Mouse (Mus musculus) hindbrain, embryonic 13.5 days (tissue): ENCODE results near the gene Pomc. TPM values are rescaled to one million over a fixed set of nuclear protein-coding genes. Genes with fewer than 3 reads are reported as not detected.

Source experiments
- ATAC-seq: fragments of 200-750 bp; cut with Nextera tagmentation; 2 replicates; pipeline ENCODE4 v1.8.0; 2017; ENCODE audit warnings: moderate TSS enrichment; ENCODE audit not compliant: low FRiP score
- H3K27ac ChIP-seq: fragments of 300-500 bp; sonication (generic); 2 replicates; pipeline ENCODE4 v1.5.1; 2015; ENCODE audit warnings: inconsistent platforms, mild to moderate bottlenecking, moderate library complexity
- H3K27me3 ChIP-seq: fragments of 300-500 bp; sonication (generic); 2 replicates; pipeline ENCODE4 v1.6.1; 2015; ENCODE audit warnings: mild to moderate bottlenecking, inconsistent platforms
- H3K36me3 ChIP-seq: fragments of 300-500 bp; sonication (generic); 2 replicates; pipeline ENCODE4 v1.6.1; 2015; ENCODE audit warnings: mild to moderate bottlenecking, inconsistent platforms
- H3K4me1 ChIP-seq: fragments of 300-500 bp; sonication (generic); replicated peaks from 2 replicates; pipeline ENCODE4 v1.6.1; 2015; ENCODE audit warnings: inconsistent platforms
- H3K4me2 ChIP-seq: fragments of 300-500 bp; sonication (generic); 2 replicates; pipeline ENCODE4 v1.6.1; 2015; ENCODE audit warnings: inconsistent platforms, mild to moderate bottlenecking, moderate library complexity
- H3K4me3 ChIP-seq: fragments of 300-500 bp; sonication (generic); 2 replicates; pipeline ENCODE4 v1.5.1; 2015; ENCODE audit warnings: mild to moderate bottlenecking, inconsistent platforms
- H3K9ac ChIP-seq: fragments of 300-500 bp; sonication (generic); 2 replicates; pipeline ENCODE4 v1.6.1; 2015; ENCODE audit warnings: mild to moderate bottlenecking, inconsistent platforms
- H3K9me3 ChIP-seq: fragments of 300-500 bp; sonication (generic); 2 replicates; pipeline ENCODE4 v1.6.1; 2016; ENCODE audit warnings: inconsistent platforms
- WGBS: fragments of 180-500 bp; shearing (Covaris S2); methylation state at CpG from one replicate; pipeline ENCODE4 v1.1.7; 2015; 5-methylcytosine and 5-hydroxymethylcytosine counted together
- polyA plus RNA-seq: library from polyadenylated mRNA; unstranded; fragments of >200 nt; fragmentation: Nextera tagmentation; extraction: Ambion mirVana; gene quantifications from 2 replicates; pipeline ENCODE4 v1.2.1, GENCODE M21; 2015

The Pomc gene
- polyA plus RNA-seq: 3.6 and 5.3 TPM in 2 replicates

- WGBS: 25% methylated on average over 22 of the region's 22 CpGs
- no peak within 1 kb of the TSS; the same call in 1 of the 2 replicates for H3K9ac ChIP-seq
- no peaks in the 10 kb centered on the region for H3K9me3 ChIP-seq
- H3K36me3 ChIP-seq: no peaks in the 10 kb centered on the region
- ATAC-seq: no peak
- peaks cover 9% of the 10 kb centered on the region for H3K4me1 ChIP-seq
- H3K4me2 ChIP-seq: 0 out of 2 replicates have a peak within 1 kb of the TSS, but pooled peaks have one; percentile 10
- H3K4me3 ChIP-seq: no peak within 1 kb of the TSS
- peaks cover 37% of the 10 kb centered on the region for H3K27me3 ChIP-seq
- H3K27ac ChIP-seq: no peak within 1 kb of the TSS
Measured at GRCm38 (mm10) chr12:3954651-3955050, at the start of gene Pomc. Gene Pomc (plus strand): TSS chr12:3954951.

DNA sequence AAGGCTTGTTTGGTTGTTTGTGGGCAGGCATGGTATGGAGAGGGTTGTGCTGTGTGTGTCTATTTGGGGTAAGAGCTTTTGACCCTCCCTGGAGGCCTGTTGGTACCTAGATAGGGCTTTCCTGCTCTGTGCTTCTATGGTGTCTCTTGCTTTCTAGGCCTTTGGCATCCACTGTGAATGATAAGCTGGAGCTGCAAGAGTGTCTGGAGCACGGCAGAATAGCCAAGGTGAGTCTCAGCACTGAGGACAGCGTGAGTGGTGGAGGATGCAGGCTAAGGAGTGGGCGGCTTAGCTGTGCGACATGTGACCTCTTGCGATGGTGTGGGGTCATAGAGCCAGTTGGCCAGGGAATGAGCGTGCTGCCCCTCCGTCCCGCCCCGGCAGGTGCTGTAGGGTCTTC lies 49.3 kb upstream of the Pomc start:
- peaks cover 90% of the 10 kb centered on the region for H3K36me3 ChIP-seq
- no peak overlapping the region for H3K4me2 ChIP-seq
- H3K9me3 ChIP-seq: no peaks in the 10 kb centered on the region
- no peak overlapping the region for H3K9ac ChIP-seq
- no peak overlapping the region for H3K4me3 ChIP-seq
- no peaks in the 10 kb centered on the region for H3K27me3 ChIP-seq
- H3K4me1 ChIP-seq: no peaks in the 10 kb centered on the region
- H3K27ac ChIP-seq: no peak overlapping the region
- no peak for ATAC-seq
- WGBS: 96% methylated on average over 9 of the region's 9 CpGs

DNA sequence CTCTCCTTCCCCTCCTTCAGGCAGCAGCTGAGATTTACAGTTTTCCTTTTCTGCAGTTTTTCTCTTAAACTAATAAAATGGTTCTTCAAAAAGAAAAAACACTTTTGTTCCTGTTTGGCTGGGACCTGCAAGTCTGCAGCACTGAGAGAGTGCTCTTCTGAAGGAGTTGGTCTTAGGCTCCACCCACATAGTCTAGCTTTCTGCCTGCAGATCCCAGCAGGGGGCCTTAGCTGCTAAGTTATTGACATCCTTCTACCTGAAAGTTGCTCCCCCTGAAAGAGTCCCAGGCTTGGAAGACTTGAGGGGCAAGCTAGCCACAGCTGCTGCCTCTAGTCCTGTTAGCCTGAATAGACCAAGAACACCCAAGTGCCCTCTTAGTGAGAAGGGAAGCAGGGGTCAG lies 48.4 kb upstream of the Pomc start:
- Histone ChIP-seq H3K27me3 (no peaks in the 10 kb centered on the region), H3K9ac (no peak overlapping the region), H3K9me3 (no peaks in the 10 kb centered on the region), H3K4me2 (no peak overlapping the region), H3K36me3 (peaks cover 87% of the 10 kb centered on the region), H3K4me3 (no peak overlapping the region), H3K4me1 (no peaks in the 10 kb centered on the region), H3K27ac (no peak overlapping the region)
- no peak for ATAC-seq

- ATAC-seq: no peak
- Histone ChIP-seq H3K4me1 (no peaks in the 10 kb centered on the region), H3K27ac (no peak overlapping the region), H3K9me3 (no peaks in the 10 kb centered on the region), H3K4me3 (no peak overlapping the region), H3K9ac (no peak overlapping the region), H3K36me3 (peaks cover 84% of the 10 kb centered on the region), H3K27me3 (no peaks in the 10 kb centered on the region), H3K4me2 (no peak overlapping the region)
- WGBS: 88% methylated on average over 4 of the region's 4 CpGs
Measured at GRCm38 (mm10) chr12:3907008-3907407, 47.7 kb upstream of the Pomc start.

DNA sequence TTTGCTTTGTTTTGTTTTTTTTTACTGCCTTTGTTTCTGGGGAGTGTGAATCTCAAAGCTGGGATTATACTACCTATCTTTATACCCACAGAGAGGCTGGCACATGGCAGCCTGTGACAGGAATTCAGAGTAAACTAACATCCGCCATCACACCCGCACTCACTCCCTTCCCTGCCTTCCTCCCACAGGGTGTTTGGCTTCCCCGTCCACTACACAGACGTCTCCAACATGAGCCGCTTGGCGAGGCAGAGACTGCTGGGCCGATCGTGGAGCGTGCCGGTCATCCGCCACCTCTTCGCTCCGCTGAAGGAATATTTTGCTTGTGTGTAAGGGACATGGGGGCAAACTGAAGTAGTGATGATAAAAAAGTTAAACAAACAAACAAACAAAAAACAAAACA lies 47.3 kb upstream of the Pomc start:
- no peak for ATAC-seq
- H3K27me3 ChIP-seq: no peaks in the 10 kb centered on the region
- no peak overlapping the region for H3K9ac ChIP-seq
- peaks cover 82% of the 10 kb centered on the region for H3K36me3 ChIP-seq
- no peak overlapping the region for H3K4me3 ChIP-seq
- H3K4me1 ChIP-seq: no peaks in the 10 kb centered on the region
- no peak overlapping the region for H3K4me2 ChIP-seq
- no peaks in the 10 kb centered on the region for H3K9me3 ChIP-seq
- WGBS: 79% methylated on average over 13 of the region's 13 CpGs
- no peak overlapping the region for H3K27ac ChIP-seq

DNA sequence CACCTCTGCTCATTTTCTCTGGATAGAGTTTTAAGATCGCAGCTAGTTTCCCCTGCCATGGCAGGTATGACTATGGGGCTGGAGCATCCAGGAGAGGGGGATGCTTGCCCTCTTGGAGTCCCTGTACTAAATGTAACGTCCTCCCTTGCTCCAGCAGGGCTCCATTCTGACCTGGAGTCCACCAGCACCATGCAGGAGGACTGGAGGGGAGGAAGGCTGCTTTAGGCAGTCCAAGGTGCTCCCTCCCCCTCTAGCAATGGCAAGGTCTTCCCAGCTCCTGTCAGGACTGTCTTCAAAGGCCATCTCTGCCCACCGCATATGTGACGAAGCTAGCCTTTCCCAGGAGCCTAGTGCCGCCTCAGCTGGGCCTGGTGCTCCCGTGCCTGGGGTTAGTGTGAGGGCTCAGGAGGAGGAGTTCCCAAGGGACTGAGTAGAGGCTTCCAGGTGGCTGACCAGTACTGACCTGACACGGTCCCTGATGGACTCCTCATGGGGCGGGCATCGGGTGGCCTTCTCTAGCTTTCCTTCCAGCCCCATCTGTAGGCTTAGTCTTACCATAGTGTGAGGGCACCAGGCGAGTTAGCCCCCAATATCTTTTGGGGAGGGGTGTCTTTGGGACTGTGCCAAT lies 44.2 kb upstream of the Pomc start:
- WGBS: 67% methylated on average over 10 of the region's 10 CpGs
- peak; percentile 23; the same call in 1 of the 2 replicates for ATAC-seq
- Histone ChIP-seq H3K36me3 (peaks cover 62% of the 10 kb centered on the region), H3K27me3 (no peaks in the 10 kb centered on the region), H3K4me3 (no peak overlapping the region), H3K27ac (no peak overlapping the region), H3K9me3 (no peaks in the 10 kb centered on the region), H3K4me2 (no peak overlapping the region), H3K4me1 (no peaks in the 10 kb centered on the region), H3K9ac (no peak overlapping the region)

DNA sequence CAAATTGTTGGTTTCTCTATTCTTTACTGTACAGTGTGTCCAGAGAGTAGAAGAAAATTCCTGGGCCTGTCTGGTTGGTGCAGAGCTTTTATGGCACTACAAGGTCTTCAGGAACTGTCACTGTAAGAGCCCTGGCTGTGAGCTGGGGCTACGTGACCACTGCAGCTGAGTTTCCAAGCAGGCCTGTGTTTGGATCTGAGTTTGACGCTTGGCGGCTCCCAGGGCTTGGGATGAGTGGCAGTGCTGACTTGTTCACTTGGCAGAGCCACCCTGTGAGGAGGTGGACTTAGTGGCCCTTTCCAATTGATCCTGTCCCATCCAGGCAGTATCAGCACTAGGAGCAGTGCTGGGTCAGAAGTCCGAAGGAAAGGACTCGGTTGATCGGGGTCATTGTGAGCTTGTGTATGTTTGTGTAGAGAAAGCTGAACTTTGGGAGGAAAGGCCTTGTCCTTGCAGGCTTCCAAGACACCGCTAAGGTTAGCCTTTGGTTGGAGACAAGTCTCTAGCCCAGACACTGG lies 42.9 kb upstream of the Pomc start:
- Histone ChIP-seq H3K4me2 (no peak overlapping the region), H3K27ac (no peak overlapping the region), H3K36me3 (peaks cover 49% of the 10 kb centered on the region), H3K4me3 (no peak overlapping the region), H3K9me3 (no peaks in the 10 kb centered on the region), H3K9ac (no peak overlapping the region), H3K4me1 (no peaks in the 10 kb centered on the region), H3K27me3 (no peaks in the 10 kb centered on the region)
- 95% methylated on average over 7 of the region's 7 CpGs for WGBS
- no peak for ATAC-seq

- H3K36me3 ChIP-seq: peaks cover 14% of the 10 kb centered on the region
Measured at GRCm38 (mm10) chr12:3915852-3916251, 38.9 kb upstream of the Pomc start.

DNA sequence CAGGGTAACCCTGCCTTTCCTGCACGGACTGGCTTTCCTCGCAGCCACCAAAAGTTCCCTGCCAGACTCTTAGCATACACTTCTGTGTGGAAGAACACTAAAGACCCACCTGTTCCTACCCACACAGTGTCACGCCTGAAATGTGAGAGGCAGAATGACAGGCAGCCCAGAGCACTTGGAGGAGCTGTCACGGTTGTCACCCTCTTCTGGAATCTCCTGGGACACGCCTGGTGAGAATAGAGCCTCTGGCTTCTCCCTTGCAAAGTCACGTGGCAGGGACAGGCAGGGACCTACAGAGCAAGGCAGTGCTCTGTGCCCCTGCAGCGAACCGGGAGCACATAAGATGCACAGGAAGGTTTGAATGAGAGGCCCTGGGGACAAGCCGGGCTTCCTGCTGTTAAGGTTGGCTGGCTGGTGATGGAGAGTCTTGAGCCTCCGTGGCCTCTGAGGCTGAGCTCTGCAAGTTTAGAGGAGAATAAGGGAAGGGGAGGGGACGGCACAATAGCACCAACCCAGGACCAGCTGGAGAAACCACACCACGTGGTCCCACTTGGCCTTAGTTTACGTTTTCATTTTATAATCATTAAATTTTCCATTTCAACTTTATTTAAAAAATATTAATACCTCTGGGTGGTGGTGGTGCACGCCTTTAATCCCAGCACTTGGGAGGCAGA lies 36.9 kb upstream of the Pomc start:
- no peak overlapping the region for H3K4me3 ChIP-seq
- 17% methylated on average over 14 of the region's 14 CpGs for WGBS
- peaks cover 8% of the 10 kb centered on the region for H3K36me3 ChIP-seq
- H3K27me3 ChIP-seq: no peaks in the 10 kb centered on the region
- H3K4me1 ChIP-seq: peaks cover 13% of the 10 kb centered on the region
- 0 out of 2 replicates have a peak overlapping the region, but pooled peaks have one; percentile 4 for H3K4me2 ChIP-seq
- H3K9ac ChIP-seq: 0 out of 2 replicates have a peak overlapping the region, but pooled peaks have one; percentile 13
- H3K27ac ChIP-seq: 0 out of 2 replicates have a peak overlapping the region, but pooled peaks have one; percentile 30
- ATAC-seq: peak; percentile 62
- no peaks in the 10 kb centered on the region for H3K9me3 ChIP-seq

More at GRCm38 (mm10) chr12:3915852-3916251, 38.9 kb upstream of the Pomc start:
- no peaks in the 10 kb centered on the region for H3K9me3 ChIP-seq
- no peak overlapping the region for H3K4me2 ChIP-seq
- no peak for ATAC-seq
- peaks cover 7% of the 10 kb centered on the region for H3K4me1 ChIP-seq
- no peaks in the 10 kb centered on the region for H3K27me3 ChIP-seq
- no peak overlapping the region for H3K27ac ChIP-seq
- H3K4me3 ChIP-seq: no peak overlapping the region
- 86% methylated on average over 3 of the region's 3 CpGs for WGBS
- H3K9ac ChIP-seq: no peak overlapping the region

DNA sequence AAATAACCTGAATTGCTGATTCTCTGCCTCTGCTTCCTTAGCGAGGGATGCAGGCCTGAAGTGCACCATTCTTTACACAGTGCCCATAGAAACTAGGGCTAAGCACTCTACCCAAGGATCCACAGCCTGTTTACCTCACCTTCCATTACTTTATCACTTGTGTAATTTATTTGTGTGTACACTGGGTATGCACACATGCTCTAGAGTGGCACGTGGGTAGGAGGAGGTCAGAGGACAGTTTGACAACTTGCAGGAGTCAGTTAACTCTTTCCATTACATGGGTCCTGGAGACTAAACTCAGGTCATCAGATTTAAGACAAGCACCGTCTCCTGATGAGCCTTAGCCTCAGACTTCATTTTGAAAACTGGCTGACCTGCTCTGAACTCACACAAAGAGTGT lies 36.2 kb upstream of the Pomc start:
- Histone ChIP-seq H3K4me1 (peaks cover 13% of the 10 kb centered on the region), H3K9ac (no peak overlapping the region), H3K9me3 (no peaks in the 10 kb centered on the region), H3K4me3 (no peak overlapping the region), H3K27me3 (no peaks in the 10 kb centered on the region), H3K36me3 (peaks cover 8% of the 10 kb centered on the region), H3K27ac (no peak overlapping the region), H3K4me2 (no peak overlapping the region)
- 65% methylated on average over 3 of the region's 3 CpGs for WGBS
- ATAC-seq: no peak

- Histone ChIP-seq H3K9me3 (no peaks in the 10 kb centered on the region), H3K4me1 (peaks cover 13% of the 10 kb centered on the region)
Measured at GRCm38 (mm10) chr12:3919423-3919822, 35.3 kb upstream of the Pomc start.

DNA sequence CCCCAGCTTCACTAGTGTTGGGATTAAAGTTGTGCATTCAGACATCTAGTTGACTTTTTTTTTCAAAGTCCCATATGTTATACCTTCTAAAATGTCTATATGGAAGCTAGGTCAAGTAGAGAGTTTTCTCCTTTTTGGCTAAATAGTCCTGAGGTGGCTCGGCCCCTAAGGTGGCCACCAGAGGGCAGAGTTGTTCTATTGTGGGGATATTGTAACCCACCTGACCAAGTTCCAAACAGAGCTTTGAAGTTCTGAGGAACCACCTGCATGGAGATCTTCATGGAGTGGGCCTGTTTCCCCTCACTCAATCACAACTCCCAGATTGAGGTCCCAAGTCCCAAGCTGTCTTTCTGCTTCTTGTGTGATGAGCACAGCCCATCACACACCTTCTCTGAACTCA lies 28.6 kb upstream of the Pomc start:
- H3K4me2 ChIP-seq: no peak overlapping the region
- 8% methylated on average over 1 of the region's 1 CpGs for WGBS
- no peak overlapping the region for H3K27ac ChIP-seq
- ATAC-seq: no peak
- H3K36me3 ChIP-seq: no peaks in the 10 kb centered on the region
- no peak overlapping the region for H3K9ac ChIP-seq
- no peaks in the 10 kb centered on the region for H3K9me3 ChIP-seq
- peaks cover 5% of the 10 kb centered on the region; the same call in 1 of the 2 replicates for H3K4me1 ChIP-seq
- no peak overlapping the region for H3K4me3 ChIP-seq
- no peaks in the 10 kb centered on the region for H3K27me3 ChIP-seq

More at GRCm38 (mm10) chr12:3919423-3919822, 35.3 kb upstream of the Pomc start:
- no peak overlapping the region for H3K9ac ChIP-seq
- 82% methylated on average over 3 of the region's 3 CpGs for WGBS
- no peak overlapping the region for H3K27ac ChIP-seq
- no peak for ATAC-seq
- H3K27me3 ChIP-seq: no peaks in the 10 kb centered on the region
- no peak overlapping the region for H3K4me3 ChIP-seq
- peaks cover 7% of the 10 kb centered on the region for H3K36me3 ChIP-seq
- no peak overlapping the region for H3K4me2 ChIP-seq
